Mouse (Mus musculus): Measurements from ENCODE around the gene Slc27a1. TPM values are rescaled to one million over a fixed set of nuclear protein-coding genes. Genes with fewer than 3 reads are reported as not detected.

The Slc27a1 gene
- polyA plus RNA-seq, 1 experiment from 2014 or later = 27.7 TPM

DNA sequence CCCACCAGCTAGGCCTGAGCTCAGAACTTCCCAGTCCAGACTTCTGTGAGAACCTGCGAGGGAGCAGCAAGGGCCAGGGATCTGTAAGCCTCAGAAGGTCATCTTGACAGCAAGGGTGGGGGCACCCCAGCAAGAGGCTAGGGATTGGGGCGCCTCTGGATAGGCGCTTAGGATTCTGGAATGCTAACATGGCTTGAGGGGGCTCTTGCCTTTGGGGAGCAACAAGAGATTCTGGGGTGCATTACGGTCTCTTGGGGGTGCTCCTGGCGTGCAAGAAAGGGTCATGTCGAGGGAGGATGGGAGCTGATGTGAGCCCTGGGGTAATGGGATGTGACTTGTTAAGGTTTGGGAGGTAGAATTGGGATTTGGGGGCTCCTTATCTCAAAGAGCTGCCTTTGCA, 259 bp downstream of the Slc27a1 start:
- peak overlapping the region; percentile 47; the same call in 1 of the 2 replicates for H3K4me3 ChIP-seq (ENCODE audit: low read depth, low read length)
- no peaks in the 10 kb centered on the region for H3K9me3 ChIP-seq (ENCODE audit: low read length)
- H3K4me2 ChIP-seq (replicated peaks; ENCODE audit: low read depth, low read length) = peak overlapping the region; percentile 69
- TF ChIP-seq EP300 (IDR thresholded peaks at IDR 0.05) (no peak), CTCF (IDR thresholded peaks at IDR 0.05) (no peak)
- H3K36me3 ChIP-seq (ENCODE audit: insufficient read depth, low read length) = no peaks in the 10 kb centered on the region
- H3K27ac ChIP-seq (ENCODE audit: low read length) = peak overlapping the region; percentile 90
- 33% methylated on average over 6 of the region's 6 CpGs for WGBS
- H3K4me1 ChIP-seq (ENCODE audit: insufficient read depth, low read depth, low read length) = peaks cover 10% of the 10 kb centered on the region; the same call in 1 of the 2 replicates
- H3K27me3 ChIP-seq (replicated peaks; ENCODE audit: insufficient read depth, low read length) = no peaks in the 10 kb centered on the region
- no peak for ATAC-seq
- H3K9ac ChIP-seq (replicated peaks; ENCODE audit: low read depth) = no peak overlapping the region
- no peak for DNase-seq (ENCODE audit: low spot score)

DNA sequence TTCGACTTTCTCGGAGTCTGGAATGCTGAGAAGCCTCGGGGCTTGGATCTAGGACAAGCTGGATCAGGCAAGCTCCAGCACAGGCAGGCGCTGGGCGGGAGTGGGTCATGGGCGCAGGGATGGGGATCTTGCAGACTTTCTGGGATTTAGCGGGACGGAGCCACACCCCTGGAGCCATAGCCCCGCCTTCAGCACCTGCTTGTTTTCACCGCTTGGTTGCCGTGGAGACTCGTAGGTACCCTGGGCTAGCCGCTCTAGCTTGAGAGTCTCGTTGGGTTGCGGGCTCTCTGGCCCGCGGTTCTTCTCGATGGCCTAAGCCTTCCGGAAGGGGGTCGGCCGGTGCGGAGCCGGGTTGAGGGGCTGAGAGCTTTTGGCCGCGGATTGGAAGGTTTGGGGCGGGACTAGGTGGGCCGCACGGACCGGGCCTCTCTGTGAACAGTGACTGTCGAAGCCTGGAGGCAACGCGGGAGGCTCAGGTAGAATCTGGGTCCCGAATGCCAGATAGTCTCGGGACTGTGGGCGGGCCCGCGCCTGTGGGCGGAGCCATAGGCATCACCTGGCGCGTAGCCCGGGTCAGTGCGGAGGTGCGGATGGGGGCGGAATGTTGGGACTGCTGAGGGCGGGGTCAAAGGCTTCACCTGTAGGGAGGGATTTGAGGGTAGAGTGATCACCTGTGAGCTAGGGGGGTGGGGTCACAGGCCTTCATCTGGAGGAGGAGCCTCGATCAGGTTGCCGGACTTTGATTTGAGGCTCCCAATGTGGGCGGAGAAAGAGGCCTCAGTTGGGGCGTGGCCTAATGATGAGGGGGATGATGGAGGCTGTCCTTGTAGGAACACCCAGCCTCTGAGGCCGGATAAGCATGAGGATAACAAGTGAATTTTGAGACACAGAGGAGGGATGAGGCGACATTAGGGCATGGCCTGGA, 946 bp downstream of the Slc27a1 start:
- Histone ChIP-seq H3K4me1 (ENCODE audit: insufficient read depth, low read depth, low read length) (peaks cover 10% of the 10 kb centered on the region; the same call in 1 of the 2 replicates), H3K27ac (ENCODE audit: low read length) (peak overlapping the region; percentile 90), H3K9me3 (ENCODE audit: low read length) (no peaks in the 10 kb centered on the region), H3K27me3 (replicated peaks; ENCODE audit: insufficient read depth, low read length) (no peaks in the 10 kb centered on the region), H3K9ac (replicated peaks; ENCODE audit: low read depth) (0 out of 2 replicates have a peak overlapping the region, but pooled peaks have one; percentile 12), H3K4me3 (ENCODE audit: low read depth, low read length) (peak overlapping the region; percentile 47), H3K4me2 (replicated peaks; ENCODE audit: low read depth, low read length) (peak overlapping the region; percentile 69), H3K36me3 (ENCODE audit: insufficient read depth, low read length) (no peaks in the 10 kb centered on the region)
- TF ChIP-seq EP300 (IDR thresholded peaks at IDR 0.05) (0 out of 2 replicates have a peak, but pooled peaks have one; percentile 38), CTCF (IDR thresholded peaks at IDR 0.05) (no peak)
- WGBS = 1% methylated on average over 50 of the region's 51 CpGs
- ATAC-seq (peak; percentile 79), DNase-seq (ENCODE audit: low spot score) (peak; percentile 96)

DNA sequence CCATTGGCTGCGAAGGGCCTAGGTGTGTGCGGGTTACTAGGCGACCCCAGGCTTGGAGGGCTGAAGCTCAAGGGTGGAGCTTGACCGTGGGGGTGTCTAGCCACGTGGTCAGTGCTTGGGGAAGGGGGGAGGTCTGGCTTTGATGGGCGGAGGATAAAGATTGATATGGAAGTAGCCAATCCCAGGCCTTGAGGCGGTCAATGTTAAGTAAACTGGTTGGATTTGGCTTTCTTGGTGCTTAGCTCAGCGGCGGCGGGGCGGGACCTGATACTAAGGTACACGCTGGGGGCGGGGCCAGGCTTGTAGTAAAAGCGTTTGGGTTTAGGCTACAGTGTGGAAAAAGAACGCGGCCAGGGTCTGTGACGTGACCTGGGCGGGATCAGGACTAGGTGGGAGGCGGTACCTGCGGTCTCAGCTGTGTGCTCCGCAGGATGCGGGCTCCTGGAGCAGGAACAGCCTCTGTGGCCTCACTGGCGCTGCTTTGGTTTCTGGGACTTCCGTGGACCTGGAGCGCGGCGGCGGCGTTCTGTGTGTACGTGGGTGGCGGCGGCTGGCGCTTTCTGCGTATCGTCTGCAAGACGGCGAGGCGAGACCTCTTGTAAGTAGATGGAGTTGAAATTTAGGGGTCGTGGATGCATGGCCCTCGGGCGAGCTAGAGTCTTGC, 1.7 kb downstream of the Slc27a1 start:
- WGBS = under 1% methylated on average over 41 of the region's 41 CpGs

DNA sequence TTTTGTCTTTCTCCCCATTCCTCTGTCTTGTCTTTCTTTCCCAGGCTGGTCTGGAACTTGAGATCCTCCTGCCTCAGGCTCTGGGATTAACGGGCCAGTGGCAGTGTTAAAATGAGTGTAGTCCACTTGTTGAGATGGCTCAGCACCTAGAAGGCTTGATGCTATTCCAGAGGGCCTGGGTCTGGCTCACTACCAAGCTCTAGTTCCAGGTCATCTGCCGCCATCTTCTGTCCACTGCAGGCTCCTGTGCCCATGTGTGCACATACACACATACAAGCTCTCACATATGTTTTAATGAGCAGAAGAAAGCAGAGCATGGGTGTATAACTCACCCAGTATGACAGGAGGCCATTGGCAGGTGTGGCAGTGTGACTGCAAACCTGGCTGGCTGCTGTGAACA, 3.4 kb downstream of the Slc27a1 start:
- H3K27ac ChIP-seq (ENCODE audit: low read length) = no peak overlapping the region
- no peak overlapping the region for H3K9ac ChIP-seq (replicated peaks; ENCODE audit: low read depth)
- 82% methylated on average over 2 of the region's 2 CpGs for WGBS
- H3K4me1 ChIP-seq (ENCODE audit: insufficient read depth, low read depth, low read length) = peaks cover 10% of the 10 kb centered on the region; the same call in 1 of the 2 replicates
- H3K4me3 ChIP-seq (ENCODE audit: low read depth, low read length) = no peak overlapping the region
- H3K36me3 ChIP-seq (ENCODE audit: insufficient read depth, low read length) = no peaks in the 10 kb centered on the region
- DNase-seq (ENCODE audit: low spot score) (no peak), ATAC-seq (no peak)
- no peak overlapping the region for H3K4me2 ChIP-seq (replicated peaks; ENCODE audit: low read depth, low read length)
- TF ChIP-seq CTCF (IDR thresholded peaks at IDR 0.05) (no peak), EP300 (IDR thresholded peaks at IDR 0.05) (no peak)
- H3K9me3 ChIP-seq (ENCODE audit: low read length) = no peaks in the 10 kb centered on the region
- no peaks in the 10 kb centered on the region for H3K27me3 ChIP-seq (replicated peaks; ENCODE audit: insufficient read depth, low read length)

More for the DNA sequence above, 1.7 kb downstream of the Slc27a1 start:
- H3K9me3 ChIP-seq (ENCODE audit: low read length) = no peaks in the 10 kb centered on the region
- peak; percentile 99 for DNase-seq (ENCODE audit: low spot score)
- H3K4me3 ChIP-seq (ENCODE audit: low read depth, low read length) = peak overlapping the region; percentile 47
- peak overlapping the region; percentile 69 for H3K4me2 ChIP-seq (replicated peaks; ENCODE audit: low read depth, low read length)
- H3K36me3 ChIP-seq (ENCODE audit: insufficient read depth, low read length) = no peaks in the 10 kb centered on the region
- H3K27ac ChIP-seq (ENCODE audit: low read length) = peak overlapping the region; percentile 74
- TF ChIP-seq CTCF (IDR thresholded peaks at IDR 0.05) (peak; percentile 24), EP300 (IDR thresholded peaks at IDR 0.05) (no peak)
- H3K27me3 ChIP-seq (replicated peaks; ENCODE audit: insufficient read depth, low read length) = no peaks in the 10 kb centered on the region
- H3K4me1 ChIP-seq (ENCODE audit: insufficient read depth, low read depth, low read length) = peaks cover 10% of the 10 kb centered on the region; the same call in 1 of the 2 replicates
- ATAC-seq = peak; percentile 89
- peak overlapping the region; percentile 32 for H3K9ac ChIP-seq (replicated peaks; ENCODE audit: low read depth)

DNA sequence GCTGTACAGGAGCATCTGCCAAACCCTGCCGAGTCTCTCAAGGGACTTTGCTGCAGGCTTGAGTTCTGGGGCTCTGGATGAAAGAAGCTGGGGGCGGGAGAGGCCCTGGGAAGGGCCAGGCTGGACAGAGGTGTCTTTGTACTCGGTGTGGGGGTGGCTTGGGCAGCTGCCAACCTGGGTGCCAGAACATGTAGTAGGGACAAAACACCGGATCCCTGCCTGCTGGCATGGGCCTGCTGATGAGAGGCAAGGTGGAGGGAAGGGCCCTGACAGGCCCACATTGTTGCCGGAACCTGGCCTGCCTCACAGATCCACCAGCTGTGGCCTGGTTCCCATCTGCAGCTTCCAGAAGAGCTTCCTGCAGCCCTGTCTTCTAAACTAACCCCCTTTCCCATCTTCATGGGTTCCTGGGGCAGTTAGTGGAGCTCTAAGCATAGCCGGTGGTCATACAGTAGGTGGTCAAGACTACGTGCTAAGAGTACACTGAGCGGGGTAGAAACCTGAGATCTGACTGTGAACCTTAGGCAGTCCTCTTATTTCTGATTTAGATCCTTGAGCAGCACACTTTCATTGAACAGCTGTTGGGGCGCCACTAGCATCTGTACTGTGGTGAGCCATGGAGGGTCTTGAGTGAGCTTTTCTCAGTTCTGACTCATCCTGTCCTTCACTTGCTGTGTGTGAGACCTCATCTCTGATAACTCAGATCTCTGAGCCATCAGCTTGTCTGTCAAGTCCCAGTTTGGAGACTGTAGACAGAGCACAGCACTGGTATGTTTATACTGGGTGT, 4.4 kb downstream of the Slc27a1 start:
- WGBS = 56% methylated on average over 9 of the region's 9 CpGs
- Histone ChIP-seq H3K36me3 (ENCODE audit: insufficient read depth, low read length) (no peaks in the 10 kb centered on the region), H3K27ac (ENCODE audit: low read length) (no peak overlapping the region), H3K4me2 (replicated peaks; ENCODE audit: low read depth, low read length) (no peak overlapping the region), H3K4me1 (ENCODE audit: insufficient read depth, low read depth, low read length) (peaks cover 10% of the 10 kb centered on the region; the same call in 1 of the 2 replicates), H3K27me3 (replicated peaks; ENCODE audit: insufficient read depth, low read length) (no peaks in the 10 kb centered on the region), H3K9me3 (ENCODE audit: low read length) (no peaks in the 10 kb centered on the region), H3K4me3 (ENCODE audit: low read depth, low read length) (no peak overlapping the region), H3K9ac (replicated peaks; ENCODE audit: low read depth) (no peak overlapping the region)
- ATAC-seq (no peak), DNase-seq (ENCODE audit: low spot score) (peak; percentile 50)
- TF ChIP-seq EP300 (IDR thresholded peaks at IDR 0.05) (no peak), CTCF (IDR thresholded peaks at IDR 0.05) (no peak)
